Mouse (Mus musculus) cerebral cortex, adult 2 months (tissue): Measurements from ENCODE around the gene Chmp6.

Experiments
- WGBS: fragments of 180-500 bp; shearing (Covaris S2); methylation state at CpG from one replicate; pipeline ENCODE4 v1.1.7; 2018; 5-methylcytosine and 5-hydroxymethylcytosine counted together

The Chmp6 gene

DNA sequence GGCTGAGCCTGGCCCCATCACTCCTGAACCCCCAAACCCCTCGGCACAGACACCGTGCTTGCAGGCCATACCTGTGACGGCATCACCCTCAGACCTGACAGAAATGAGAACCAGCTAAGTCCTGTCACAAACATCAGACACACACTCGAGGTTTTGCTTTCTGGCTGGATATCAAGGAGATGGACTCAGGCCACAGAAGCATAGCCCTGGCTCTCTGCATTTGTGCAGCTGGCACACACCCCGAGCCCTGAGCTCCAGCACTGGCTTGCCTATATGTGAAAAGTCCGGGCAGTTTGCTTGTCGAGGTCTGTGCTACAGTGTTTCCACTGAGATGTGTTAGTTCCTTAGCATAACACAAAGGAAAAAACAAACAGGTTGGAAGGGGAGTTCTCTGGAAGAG is 5.5 kb upstream of the Chmp6 start:
- WGBS, result 40% methylated on average over 7 of the region's 7 CpGs

DNA sequence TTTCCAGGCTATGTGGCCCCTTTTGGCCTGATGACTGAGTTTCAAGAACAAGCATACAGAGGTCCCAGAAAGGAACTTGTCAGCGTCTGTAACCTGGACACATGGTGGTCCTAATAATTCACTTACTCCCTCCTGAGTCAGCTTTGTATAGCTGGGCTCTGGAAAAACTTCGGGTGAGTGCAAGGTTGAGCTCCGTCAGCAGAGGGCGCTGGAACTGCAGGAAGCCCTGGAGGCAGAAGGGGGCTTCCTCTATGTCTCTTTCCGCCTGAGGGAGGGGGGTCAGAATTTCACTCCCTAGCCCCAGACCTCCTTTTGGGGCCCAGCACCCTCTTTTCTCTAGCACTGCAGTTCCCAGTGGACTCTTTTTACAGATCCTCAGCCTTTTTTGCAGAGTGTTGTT is 3.8 kb upstream of the Chmp6 start:
- WGBS, result under 1% methylated on average over 5 of the region's 5 CpGs

GRCm38 (mm10) chr11:119912845-119913244 is 396 bp upstream of the Chmp6 start:
- 9% methylated on average over 7 of the region's 7 CpGs for WGBS

DNA sequence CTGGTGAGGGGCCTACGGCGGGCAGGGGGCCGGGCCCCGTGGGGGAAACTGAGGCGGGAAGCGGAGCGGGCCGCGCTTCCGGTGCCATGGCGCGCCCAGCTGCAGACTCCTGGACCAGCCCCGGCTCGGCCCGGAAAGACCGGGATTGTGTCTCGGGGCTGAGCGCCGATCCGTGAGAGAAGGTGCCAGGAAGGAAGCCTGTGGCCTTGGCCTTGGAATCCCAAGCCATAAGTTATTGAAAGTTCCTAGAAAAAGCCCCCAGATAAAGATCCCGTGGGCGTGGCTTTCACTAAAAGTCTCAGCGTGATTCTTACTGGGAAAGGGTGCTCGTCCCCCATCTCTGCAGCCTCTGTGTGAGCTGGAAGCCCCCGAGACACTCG is 684 bp downstream of the Chmp6 start:
- under 1% methylated on average over 26 of the region's 26 CpGs for WGBS

- WGBS, result 23% methylated on average over 4 of the region's 4 CpGs
Observed at GRCm38 (mm10) chr11:119914381-119914780, 1.1 kb downstream of the Chmp6 start.

- 77% methylated on average over 9 of the region's 9 CpGs for WGBS
Observed at GRCm38 (mm10) chr11:119915666-119916065, 2.4 kb downstream of the Chmp6 start.

GRCm38 (mm10) chr11:119916102-119916790 is 3.0 kb downstream of the Chmp6 start:
- WGBS, result 76% methylated on average over 15 of the region's 15 CpGs

DNA sequence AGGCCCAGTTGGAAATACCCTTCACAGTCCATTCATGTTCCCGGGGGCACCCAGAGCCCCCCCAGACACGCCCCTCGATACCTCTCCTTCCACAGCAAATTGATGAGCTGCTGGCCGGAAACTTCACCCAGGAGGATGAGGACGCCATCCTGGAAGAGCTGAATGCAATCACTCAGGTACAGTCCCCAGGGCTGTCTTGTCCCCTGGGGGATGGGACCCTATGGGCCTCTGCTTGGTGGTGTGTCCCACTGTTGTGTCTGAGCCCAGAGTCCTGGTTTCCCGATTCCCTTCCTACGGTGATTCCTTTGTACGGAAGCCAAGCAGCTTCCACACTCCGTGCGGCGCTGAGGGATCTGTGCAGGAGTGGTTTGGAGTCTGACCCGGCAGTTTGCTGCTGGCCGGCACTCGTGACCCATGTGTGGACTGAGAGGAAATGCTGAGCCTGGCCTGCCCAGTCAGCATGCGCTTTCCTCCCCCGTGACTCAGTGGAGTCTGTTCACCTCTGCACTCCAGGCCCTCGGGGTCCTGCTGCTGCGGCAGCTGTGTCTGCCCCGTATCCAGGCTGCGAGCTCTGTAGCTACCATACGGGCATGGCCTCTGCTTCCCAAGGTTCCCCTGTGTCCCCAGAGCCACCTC is 3.7 kb downstream of the Chmp6 start:
- WGBS, result 81% methylated on average over 21 of the region's 21 CpGs

DNA sequence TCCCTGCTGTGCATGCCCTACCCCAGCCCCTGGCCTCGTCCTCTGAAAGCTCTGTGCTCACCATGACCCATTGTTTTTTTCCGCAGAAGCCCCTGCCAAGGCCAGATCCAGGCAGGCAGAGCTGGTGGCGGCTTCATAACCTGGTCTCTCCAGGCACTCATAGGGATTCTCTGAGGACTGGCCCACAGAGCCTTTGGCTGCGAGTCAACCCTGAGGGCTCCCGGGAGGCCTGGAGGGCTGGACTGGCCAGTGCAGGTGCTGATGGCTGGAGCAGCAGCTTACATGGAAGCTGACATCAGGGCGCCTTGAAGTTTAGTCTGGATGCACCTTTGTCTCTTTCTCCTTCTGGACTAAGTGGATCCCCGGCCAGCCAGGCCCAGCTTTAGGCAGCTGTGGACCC is 5.3 kb downstream of the Chmp6 start:
- 78% methylated on average over 7 of the region's 7 CpGs for WGBS

- WGBS, result 91% methylated on average over 4 of the region's 4 CpGs
Observed at GRCm38 (mm10) chr11:119919432-119919831, 6.2 kb downstream of the Chmp6 start.

- WGBS, result 69% methylated on average over 8 of the region's 8 CpGs
Observed at GRCm38 (mm10) chr11:119919897-119920296, 6.7 kb downstream of the Chmp6 start.

GRCm38 (mm10) chr11:119920668-119921067 is 7.4 kb downstream of the Chmp6 start:
- WGBS, result 72% methylated on average over 5 of the region's 5 CpGs

DNA sequence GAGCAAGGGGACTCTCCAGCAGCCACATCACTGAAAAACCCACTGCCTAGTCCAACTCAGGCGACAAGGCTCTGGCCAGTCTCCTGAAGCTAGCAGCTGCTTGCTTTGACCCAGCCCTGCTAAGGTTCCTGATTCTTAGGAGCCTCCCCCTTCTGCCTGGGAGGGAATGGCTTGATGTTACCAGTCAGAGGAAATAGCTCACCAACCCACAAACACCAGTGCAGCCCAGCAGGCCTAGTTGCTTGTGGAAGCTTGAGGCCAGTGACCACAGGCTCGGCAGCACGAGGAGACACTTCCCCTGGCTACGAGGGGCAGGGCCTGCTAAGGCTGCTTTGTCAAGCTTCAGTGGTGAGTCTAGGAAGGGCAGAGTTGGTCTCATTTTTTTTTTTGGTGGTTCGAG is 11.9 kb downstream of the Chmp6 start:
- WGBS, result 82% methylated on average over 5 of the region's 5 CpGs

- 64% methylated on average over 5 of the region's 5 CpGs for WGBS
Observed at GRCm38 (mm10) chr11:119926762-119927161, 13.5 kb downstream of the Chmp6 start.

- 26% methylated on average over 16 of the region's 16 CpGs for whole genome bisulfite sequencing
Observed at GRCm38 (mm10) chr11:119928023-119928681, 14.9 kb downstream of the Chmp6 start.

DNA sequence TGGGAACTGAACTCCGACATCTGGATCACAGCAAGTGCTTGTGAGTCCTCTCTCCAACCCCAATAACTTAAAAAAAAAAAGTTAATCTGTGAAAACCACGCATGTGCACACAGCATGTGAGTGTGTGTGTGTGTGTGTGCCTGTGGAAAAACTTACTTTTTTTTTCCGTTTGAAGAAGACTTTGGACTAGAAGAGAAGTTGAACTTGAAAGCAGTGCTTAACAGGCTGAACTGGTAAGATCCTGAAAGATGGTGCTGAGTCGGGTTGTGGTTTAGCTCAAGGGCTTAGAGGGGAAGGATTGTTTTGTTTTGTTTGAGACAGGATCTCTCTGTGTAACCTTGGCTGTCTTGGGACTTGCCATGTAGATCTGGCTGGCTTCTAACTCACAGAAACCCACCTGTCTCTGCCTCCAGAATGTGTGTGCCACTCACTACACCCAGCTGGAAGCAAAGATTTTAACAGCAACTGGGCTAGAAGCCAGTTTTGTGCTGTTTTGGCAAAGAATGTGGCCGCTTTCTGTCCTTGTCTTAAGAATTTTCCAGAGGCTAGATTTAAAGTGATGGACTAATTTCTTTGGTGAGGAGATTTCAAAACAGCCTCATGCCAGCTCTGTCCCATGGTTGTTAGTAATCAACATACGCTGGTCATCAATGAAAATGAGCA is 16.5 kb downstream of the Chmp6 start:
- WGBS, result 70% methylated on average over 6 of the region's 6 CpGs

DNA sequence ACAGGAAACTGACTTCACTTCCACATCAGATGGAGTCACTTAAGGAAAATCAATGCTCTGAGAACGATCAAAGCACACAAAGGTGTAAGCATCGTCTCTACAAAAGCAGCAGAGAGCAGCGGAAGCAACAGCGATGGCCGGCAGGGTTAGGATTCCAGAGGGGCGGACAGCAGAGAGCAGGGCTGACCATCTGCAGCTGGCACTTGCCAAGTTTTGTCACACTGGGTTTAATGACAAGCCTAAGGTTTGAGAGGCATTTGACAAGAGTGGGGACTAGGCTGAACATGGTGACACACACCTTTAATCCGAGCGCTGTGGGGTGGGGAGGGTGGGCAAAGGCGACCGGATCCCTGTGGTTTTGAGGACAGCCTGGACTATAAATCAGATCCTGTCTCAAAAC is 18.6 kb downstream of the Chmp6 start:
- WGBS, result 54% methylated on average over 10 of the region's 10 CpGs

DNA sequence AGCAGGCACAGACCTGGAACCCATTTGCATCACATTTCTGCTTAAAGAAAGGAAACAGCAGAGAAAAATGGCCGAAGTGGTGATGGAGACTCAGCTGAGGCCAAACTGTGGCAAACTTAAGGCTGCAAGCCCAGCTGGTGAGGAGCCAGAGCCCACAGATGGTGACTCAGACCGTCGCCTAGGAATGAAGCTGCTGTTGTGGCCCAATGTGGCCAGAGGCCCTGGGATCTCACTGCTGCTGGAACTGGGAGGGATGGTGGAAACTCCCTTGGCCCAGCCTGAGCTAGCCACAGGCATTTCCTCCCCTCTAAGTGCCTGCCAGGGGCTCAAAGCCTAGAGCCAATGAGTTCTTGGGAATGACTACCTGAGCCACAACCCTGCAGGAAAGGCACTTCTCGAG is 19.9 kb downstream of the Chmp6 start:
- 29% methylated on average over 4 of the region's 4 CpGs for WGBS

GRCm38 (mm10) chr11:119933819-119934583 is 20.8 kb downstream of the Chmp6 start:
- 81% methylated on average over 8 of the region's 8 CpGs for WGBS

- WGBS, result 52% methylated on average over 8 of the region's 8 CpGs
Observed at GRCm38 (mm10) chr11:119934773-119935172, 21.5 kb downstream of the Chmp6 start.

DNA sequence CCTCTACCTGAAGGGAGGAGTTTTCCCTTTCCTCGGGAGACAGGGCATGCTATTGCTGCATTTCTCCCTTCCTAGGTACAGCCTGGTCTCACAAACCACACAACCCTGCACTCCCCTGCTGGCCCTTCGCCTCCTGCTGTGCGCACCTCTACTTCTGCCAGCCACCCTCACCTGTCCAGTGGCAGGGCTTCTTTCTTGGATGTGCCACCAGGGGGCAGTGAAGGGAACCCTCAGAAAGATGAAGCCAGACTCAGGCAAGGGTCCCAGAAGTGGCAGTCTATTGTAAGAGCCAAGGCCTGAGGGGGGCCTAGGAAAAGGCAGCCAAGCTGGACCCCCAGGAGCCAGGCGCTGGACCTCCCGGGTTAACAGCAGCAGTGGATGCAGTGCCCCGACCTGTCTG is 22.2 kb downstream of the Chmp6 start:
- 35% methylated on average over 6 of the region's 6 CpGs for WGBS

- WGBS, result 27% methylated on average over 2 of the region's 2 CpGs
Observed at GRCm38 (mm10) chr11:119936456-119936855, 23.2 kb downstream of the Chmp6 start.
